Mouse (Mus musculus) left cerebral cortex, adult 2 months (tissue): ENCODE data around the gene Uck1. TPM values are rescaled to one million over a fixed set of nuclear protein-coding genes. Genes with fewer than 3 reads are reported as not detected.

Experiments
- DNase-seq, 2 experiments: peaks; one replicate each; pipeline ENCODE4 v3.0.0; 2021 to 2022; ENCODE audit warnings: low spot score in 2 of 2, mixed read lengths in 1 of 2; ENCODE audit errors: extremely low spot score in 1 of 2
- H3K27ac ChIP-seq: fragments of 200-600 bp; 2 replicates; pipeline ENCODE4 v1.8.1; 2022
- H3K4me3 ChIP-seq: fragments of 200-600 bp; 2 replicates; pipeline ENCODE4 v1.8.1; 2022
- CTCF ChIP-seq: fragments of 200-600 bp; IDR thresholded peaks from 2 replicates; pipeline ENCODE4 v1.8.1; 2022; ENCODE audit warnings: antibody characterized with exemption, mild to moderate bottlenecking, moderate library complexity
- intact Hi-C: fragments of 180-260 bp; cut with DNase I; formaldehyde crosslinking; loops from one replicate; pipeline ENCODE4 v1.15.1; 2025
- total RNA-seq, 2 experiments: library from RNA; stranded (reverse); gene quantifications; 2 replicates each; pipeline ENCODE4 v1.2.3; 2021

Gene Uck1
- total RNA-seq, 2 experiments from 2014 or later = 45.9 to 47.1 TPM

DNA sequence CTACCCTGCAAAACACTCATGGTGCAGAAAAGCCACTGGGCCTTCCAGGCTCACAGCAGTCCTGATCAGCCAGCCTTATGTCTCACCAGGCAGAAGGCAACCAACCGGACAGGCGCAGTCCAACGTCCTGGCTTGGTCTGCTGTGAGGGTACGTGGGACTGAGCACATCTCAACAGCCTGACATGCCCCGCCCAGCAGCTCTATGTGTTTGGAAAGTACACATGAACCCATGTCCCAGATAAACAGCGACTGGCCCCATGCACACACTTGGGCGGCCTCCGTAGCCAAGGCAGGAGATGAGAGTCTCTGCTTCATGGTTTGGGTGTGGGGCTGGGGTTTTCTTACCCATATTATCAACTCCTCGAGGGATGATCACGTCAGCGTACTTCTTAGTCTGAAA lies 3.7 kb downstream of the Uck1 start:
- Histone ChIP-seq H3K27ac (no peak overlapping the region), H3K4me3 (no peak overlapping the region)
- intact Hi-C loops = no loop called here
- no peak for TF ChIP-seq CTCF
- DNase-seq = no peak

DNA sequence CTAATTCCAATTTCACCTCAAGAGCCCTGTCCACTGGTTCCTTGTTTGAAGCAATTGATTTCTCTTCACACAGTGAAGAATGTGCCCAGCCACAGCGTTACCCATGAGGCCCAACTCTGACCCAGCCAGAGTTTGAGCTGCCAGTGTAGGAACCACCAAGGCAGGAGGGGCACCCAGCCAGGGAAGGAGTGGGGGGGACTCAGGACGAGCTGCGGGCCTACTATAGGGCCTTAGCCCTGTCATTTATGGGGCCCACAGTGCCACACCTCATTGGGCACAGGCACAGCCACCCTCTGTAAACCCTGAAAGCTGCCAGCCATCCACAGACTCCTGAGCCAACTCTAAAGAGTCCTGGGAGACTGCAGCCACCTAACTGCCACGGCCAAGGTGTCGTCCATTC lies 5.4 kb downstream of the Uck1 start:
- intact Hi-C loops = no loop called here
- no peak overlapping the region for H3K27ac ChIP-seq
- no peak for TF ChIP-seq CTCF
- H3K4me3 ChIP-seq = no peak overlapping the region
- DNase-seq = no peak

DNA sequence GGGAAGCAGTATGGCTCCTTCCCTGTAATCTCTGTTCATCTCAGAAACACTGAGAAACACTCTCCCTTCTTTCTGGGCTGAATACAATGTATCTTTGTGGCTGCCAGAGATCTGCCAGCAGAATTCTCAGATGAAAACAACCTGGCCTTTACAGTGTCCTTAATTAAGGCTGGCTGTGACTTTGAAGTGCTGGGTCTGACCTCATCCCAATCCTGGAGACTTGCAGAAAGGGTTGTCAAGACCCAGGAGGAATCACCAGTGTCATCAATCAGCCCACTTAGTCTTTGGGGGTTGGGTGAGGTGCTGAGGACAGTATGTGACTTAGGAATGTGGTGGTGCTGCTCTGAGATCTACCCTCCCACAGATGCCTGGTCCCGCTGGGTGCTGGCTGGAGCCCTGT lies 6.6 kb downstream of the Uck1 start:
- intact Hi-C loops = no loop called here
- no peak overlapping the region for H3K4me3 ChIP-seq
- TF ChIP-seq CTCF = no peak
- no peak overlapping the region for H3K27ac ChIP-seq
- DNase-seq = no peak

DNA sequence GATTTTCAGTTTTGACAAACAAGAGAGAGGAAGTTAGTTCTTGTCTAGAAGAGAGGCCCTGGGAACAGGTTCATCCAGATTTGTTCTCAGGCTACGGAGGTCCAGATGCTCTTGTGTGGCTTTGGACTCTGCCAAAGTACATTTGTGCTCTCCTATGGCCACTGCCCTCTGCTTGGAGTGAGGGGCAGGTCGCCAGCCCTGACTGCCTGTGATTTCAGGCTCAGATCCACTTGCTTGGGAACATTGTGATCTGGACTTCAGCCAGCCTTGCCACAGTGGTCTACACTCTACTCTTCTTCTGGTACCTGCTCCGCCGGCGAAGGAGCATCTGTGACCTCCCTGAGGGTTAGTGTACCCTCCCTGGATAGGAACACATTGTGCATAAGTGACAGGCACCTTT lies 7.3 kb downstream of the Uck1 start:
- intact Hi-C loops = no loop called here
- Histone ChIP-seq H3K4me3 (no peak overlapping the region), H3K27ac (no peak overlapping the region)
- no peak for TF ChIP-seq CTCF
- no peak for DNase-seq

DNA sequence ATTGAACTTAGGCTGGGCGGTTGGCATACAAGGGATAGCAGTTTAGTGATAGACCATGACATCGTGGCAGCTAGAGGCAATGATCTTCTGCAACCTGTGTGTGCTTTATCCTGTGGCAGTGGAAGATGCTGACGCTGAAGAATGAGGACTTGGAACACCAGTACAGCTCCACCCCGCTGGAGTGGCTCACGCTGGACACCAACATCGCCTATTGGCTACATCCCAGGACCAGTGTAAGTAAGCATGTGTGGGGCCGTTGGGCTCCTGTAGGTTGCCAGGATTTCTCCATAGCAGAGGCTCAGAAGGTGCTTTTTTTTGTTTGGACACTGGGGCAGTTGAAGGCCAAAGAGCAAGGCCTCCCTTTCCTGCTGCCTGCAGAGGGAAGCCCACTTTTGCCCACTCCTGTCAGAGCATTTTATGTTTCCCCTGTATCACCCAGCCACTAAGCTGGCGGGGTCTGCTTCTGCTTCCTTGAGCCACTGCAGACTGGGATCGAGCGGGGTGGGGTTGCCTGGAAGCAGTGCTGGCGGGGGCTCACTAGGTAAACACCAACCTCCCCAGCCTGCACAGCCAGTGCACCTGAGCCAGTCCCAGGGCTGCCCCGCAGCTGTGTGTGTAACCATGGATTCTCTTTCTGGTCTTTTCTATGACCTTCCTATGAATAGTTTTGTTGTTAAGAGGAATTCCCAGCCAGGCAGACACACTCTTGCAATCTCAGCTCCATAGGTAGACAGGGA lies 8.0 kb downstream of the Uck1 start:
- Histone ChIP-seq H3K27ac (no peak overlapping the region), H3K4me3 (no peak overlapping the region)
- intact Hi-C loops = no loop called here
- no peak for DNase-seq
- TF ChIP-seq CTCF = no peak

DNA sequence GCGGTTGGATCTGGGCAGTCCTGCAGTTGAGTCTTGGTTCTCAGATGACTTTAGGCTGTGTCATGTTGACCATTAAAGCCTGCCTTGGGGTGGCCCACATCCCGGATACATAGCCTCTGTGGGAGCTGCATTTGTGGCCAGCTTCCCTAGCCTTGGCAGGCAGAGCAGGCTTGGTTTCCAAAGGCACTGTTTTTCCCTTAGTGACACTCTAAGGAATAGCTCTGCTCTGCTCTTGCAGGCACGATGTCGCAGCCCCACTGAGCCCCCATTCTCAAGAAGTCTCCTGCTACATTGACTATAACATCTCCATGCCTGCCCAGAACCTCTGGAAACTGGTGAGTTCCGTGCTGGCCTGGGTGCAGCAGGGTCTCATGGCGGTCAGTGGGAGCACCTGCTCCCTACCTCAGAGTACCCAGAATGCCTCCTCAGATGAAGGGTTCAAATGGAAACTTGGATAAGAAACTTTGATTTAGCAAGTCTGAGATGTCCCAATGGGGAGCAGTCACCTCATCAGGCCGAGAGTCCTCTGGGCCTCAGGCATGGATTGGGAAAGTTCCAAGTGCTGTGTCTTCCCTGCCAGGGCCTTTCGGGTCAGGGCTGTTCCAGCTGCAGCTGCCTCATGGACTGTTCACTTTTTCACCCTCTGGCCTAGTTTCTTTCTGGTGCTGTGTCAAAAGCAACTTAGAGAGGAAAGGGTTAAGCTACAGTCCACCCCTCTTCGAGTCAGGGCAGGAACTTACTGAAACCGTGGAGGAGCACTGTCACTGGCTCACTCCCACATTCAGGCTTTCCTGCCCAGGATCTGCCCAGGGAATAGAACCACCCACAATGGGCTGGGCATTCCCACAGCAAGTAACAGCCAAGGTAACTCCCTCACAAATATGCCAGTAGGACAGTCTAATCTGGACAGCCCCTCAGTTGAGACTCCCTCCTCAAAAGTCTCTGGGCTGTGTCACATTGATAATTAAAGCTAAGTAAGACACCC lies 11.3 kb downstream of the Uck1 start:
- Histone ChIP-seq H3K4me3 (no peak overlapping the region), H3K27ac (no peak overlapping the region)
- TF ChIP-seq CTCF = no peak
- intact Hi-C loops = no loop called here
- DNase-seq = no peak

DNA sequence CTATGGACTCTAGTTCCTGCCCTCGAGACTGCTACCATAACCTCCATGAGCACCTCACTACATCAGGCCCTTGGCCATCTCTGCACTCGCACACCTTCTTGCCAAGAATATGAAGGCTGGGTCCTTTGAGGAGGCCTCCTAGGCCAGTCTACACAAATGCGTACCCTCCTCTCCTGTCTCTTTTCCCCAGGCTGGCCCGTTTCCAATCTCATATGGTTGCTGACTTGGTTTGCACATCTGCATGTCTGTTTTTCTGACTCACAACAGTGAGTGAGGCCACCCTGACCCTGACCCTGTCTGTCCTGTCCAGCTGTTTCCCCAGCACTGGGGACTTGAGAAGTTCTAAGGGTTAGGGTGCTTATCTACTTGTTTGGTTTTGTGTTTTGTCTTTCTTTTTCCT lies 13.2 kb downstream of the Uck1 start:
- no peak for DNase-seq
- TF ChIP-seq CTCF = no peak
- Histone ChIP-seq H3K27ac (no peak overlapping the region), H3K4me3 (no peak overlapping the region)
- intact Hi-C loops = no loop called here

DNA sequence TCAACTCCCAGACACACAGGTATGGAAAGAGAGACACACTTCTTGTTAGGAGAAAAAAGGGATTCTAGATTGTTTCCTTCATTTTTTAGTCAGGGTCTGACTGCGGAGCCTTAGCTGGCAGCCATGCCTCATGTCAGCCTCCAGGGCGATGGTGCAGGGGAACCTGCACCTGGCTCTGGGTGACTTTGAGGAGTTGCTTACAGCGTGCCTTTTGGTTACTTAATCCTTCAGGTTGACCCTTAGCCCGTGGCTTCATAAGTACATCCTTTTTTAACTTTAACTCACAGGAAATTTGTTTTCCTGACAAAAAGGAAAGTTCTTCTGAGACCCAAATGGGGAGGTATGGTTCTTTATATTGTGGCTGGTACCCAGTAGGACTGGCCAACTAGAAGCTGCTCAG lies 17.0 kb downstream of the Uck1 start:
- no peak overlapping the region for H3K4me3 ChIP-seq
- intact Hi-C loops = no loop called here
- H3K27ac ChIP-seq = no peak overlapping the region
- DNase-seq = no peak
- no peak for TF ChIP-seq CTCF

DNA sequence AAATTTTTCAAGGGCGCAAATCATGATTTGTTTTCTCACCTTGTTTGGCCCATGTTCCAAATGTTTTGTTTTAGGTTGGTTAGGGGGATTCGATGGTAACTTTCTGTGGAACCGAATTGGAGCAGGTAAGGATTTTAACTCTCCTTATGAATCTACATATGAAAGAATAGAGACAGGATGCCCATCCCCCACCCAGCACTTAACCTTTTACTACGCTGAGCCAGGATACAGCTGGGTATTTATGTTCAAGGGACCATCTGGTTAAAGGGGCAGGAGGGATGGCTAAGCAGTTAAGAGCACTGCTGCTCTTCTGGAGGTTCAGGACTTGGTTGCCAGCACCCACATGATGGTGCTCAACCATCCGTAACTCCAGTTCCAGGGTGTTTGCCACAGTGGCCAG lies 19.4 kb downstream of the Uck1 start:
- no peak for TF ChIP-seq CTCF
- Histone ChIP-seq H3K27ac (no peak overlapping the region), H3K4me3 (no peak overlapping the region)
- intact Hi-C loops = no loop called here
- no peak for DNase-seq

DNA sequence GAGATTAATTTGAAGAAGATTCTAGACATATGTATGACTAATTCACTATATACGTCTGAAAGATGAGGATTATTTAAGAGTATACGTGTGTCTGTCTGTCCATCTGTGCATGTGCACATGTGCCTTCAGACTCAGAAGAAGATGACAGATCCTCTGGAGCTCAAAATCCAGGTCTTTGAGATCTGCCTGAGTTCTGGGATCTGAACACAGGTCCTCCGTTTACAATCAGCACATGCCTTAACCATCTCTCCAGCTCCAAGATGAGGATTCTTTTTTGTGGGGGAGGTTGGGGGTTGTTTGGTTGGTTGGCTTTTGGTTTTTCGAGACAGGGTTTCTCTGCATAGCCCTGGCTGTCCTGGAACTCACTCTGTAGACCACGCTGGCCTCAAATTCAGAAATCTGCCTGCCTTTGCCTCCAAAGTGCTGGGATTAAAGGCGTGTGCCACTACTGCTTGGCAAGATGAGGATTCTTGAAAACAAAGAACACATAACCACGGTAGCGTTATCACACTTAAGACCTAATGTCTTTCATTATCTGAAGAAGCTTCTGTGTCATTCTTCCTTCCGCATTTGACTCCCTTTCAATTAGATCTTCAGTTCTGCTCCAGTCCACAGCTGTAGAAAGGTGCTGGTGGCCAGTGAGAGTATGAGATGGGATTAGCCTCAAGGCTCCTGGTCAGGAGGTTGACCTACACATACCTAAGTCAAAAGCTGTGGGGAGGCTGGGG lies 21.1 kb downstream of the Uck1 start:
- intact Hi-C loops = no loop called here
- no peak for DNase-seq
- TF ChIP-seq CTCF = no peak
- Histone ChIP-seq H3K4me3 (no peak overlapping the region), H3K27ac (no peak overlapping the region)

DNA sequence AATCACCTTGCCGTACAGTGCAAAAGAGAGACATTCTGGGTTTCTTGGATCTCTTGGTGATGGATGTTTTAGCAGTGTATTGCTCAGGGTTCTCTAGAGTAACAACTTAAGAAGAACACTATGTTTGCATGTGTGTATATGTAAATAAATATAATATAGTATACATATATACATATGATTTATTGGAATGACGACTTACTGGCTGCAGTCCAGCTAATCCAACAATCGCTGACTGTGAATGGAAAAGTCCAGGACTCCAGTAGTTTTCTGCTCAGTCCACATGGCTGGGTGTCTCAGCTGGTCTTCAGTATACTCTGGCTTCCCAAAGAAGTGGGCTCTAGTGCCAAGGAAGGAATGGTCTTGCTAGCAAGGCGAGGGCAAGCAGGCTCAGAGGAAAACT lies 22.4 kb downstream of the Uck1 start:
- no peak for TF ChIP-seq CTCF
- intact Hi-C loops = loop anchor here (2.0 kb wide), 1 partner anchor 51 kb away; the partner anchor contains the start of gene Swi5
- DNase-seq = no peak
- peak overlapping the region; percentile 82 for H3K4me3 ChIP-seq
- no peak overlapping the region for H3K27ac ChIP-seq
